Mouse (Mus musculus) forebrain, embryonic 16.5 days (tissue): Measurements from ENCODE around the gene Frem2. TPM values are rescaled to one million over a fixed set of nuclear protein-coding genes. Genes with fewer than 3 reads are reported as not detected.

Experiments used
- ATAC-seq: fragments of 200-750 bp; cut with Nextera tagmentation; 2 replicates; pipeline ENCODE4 v1.8.0; 2017; ENCODE audit warnings: mild to moderate bottlenecking, moderate library complexity
- H3K27ac ChIP-seq: fragments of 300-500 bp; sonication (generic); 2 replicates; pipeline ENCODE4 v1.5.1; 2014; ENCODE audit warnings: low read length, control low read depth
- H3K27me3 ChIP-seq: fragments of 300-500 bp; sonication (generic); replicated peaks from 2 replicates; pipeline ENCODE4 v1.6.1; 2014; ENCODE audit warnings: low read length; ENCODE audit not compliant: control insufficient read depth, insufficient read depth
- H3K36me3 ChIP-seq: fragments of 300-500 bp; sonication (generic); 2 replicates; pipeline ENCODE4 v1.6.1; 2014; ENCODE audit not compliant: control insufficient read depth, insufficient read depth
- H3K4me1 ChIP-seq: fragments of 300-500 bp; sonication (generic); replicated peaks from 2 replicates; pipeline ENCODE4 v1.6.1; 2014; ENCODE audit warnings: low read length; ENCODE audit not compliant: control insufficient read depth, insufficient read depth
- H3K4me2 ChIP-seq: fragments of 300-500 bp; sonication (generic); 2 replicates; pipeline ENCODE4 v1.6.1; 2014; ENCODE audit warnings: mild to moderate bottlenecking, low read length, control low read depth
- H3K4me3 ChIP-seq: fragments of 300-500 bp; sonication (generic); replicated peaks from 2 replicates; pipeline ENCODE4 v1.5.1; 2014; ENCODE audit warnings: mild to moderate bottlenecking, low read length, control low read depth
- H3K9ac ChIP-seq: fragments of 300-500 bp; sonication (generic); replicated peaks from 2 replicates; pipeline ENCODE4 v1.6.1; 2014; ENCODE audit warnings: low read depth, low read length, control low read depth
- H3K9me3 ChIP-seq: fragments of 300-500 bp; sonication (generic); 2 replicates; pipeline ENCODE4 v1.6.1; 2016; ENCODE audit warnings: low read length; ENCODE audit not compliant: control insufficient read depth
- WGBS: fragments of 180-500 bp; shearing (Covaris S2); extraction: QIAGEN DNeasy Blood & Tissue Kit; methylation state at CpG from one replicate; pipeline ENCODE4 v1.1.7; 2014; 5-methylcytosine and 5-hydroxymethylcytosine counted together
- polyA plus RNA-seq: library from polyadenylated mRNA; unstranded; fragments of >200 nt; fragmentation: Nextera tagmentation; extraction: Ambion mirVana; gene quantifications from 2 replicates; pipeline ENCODE4 v1.2.1, GENCODE M21; 2015

The Frem2 gene
- polyA plus RNA-seq, 1 experiment from 2014 or later, result 1.5 TPM

GRCm38 (mm10) chr3:53594471-53594870, 62.7 kb downstream of the Frem2 start:
- Histone ChIP-seq H3K4me2 (no peak overlapping the region), H3K4me3 (no peak overlapping the region), H3K9ac (no peak overlapping the region), H3K9me3 (no peaks in the 10 kb centered on the region), H3K27me3 (no peaks in the 10 kb centered on the region), H3K27ac (no peak overlapping the region), H3K36me3 (no peaks in the 10 kb centered on the region), H3K4me1 (peaks cover 6% of the 10 kb centered on the region)
- WGBS, result 76% methylated on average over 4 of the region's 4 CpGs
- no peak for ATAC-seq

- Histone ChIP-seq H3K4me3 (no peak overlapping the region), H3K4me1 (peaks cover 6% of the 10 kb centered on the region), H3K36me3 (no peaks in the 10 kb centered on the region), H3K4me2 (no peak overlapping the region), H3K9me3 (no peaks in the 10 kb centered on the region), H3K27ac (no peak overlapping the region), H3K9ac (no peak overlapping the region), H3K27me3 (no peaks in the 10 kb centered on the region)
- 15% methylated on average over 3 of the region's 3 CpGs for WGBS
- no peak for ATAC-seq
Observed at GRCm38 (mm10) chr3:53593718-53594117, 63.4 kb downstream of the Frem2 start.

DNA sequence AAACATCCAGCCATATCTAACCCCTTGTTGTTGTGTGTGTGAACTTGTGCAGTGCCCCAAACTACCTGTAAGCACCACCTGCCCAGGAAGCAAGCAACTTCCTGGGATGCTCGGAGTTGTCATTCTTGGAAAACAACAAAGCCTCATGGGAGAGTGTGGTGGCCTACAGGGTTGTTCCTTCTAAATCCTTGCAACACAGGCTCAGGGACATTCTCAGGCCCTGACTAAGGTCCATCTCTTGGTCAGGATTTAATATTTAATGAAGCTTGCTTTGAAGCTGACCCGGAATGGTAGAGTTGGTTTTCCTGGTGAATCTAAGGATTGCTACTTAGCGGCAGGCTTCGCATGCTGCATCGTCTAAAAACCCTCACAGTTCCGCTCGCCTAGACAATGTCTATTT, 65.1 kb downstream of the Frem2 start:
- H3K9ac ChIP-seq, result no peak overlapping the region
- no peak overlapping the region for H3K4me3 ChIP-seq
- H3K36me3 ChIP-seq, result no peaks in the 10 kb centered on the region
- H3K4me2 ChIP-seq, result no peak overlapping the region
- H3K9me3 ChIP-seq, result no peaks in the 10 kb centered on the region
- H3K27me3 ChIP-seq, result no peaks in the 10 kb centered on the region
- 98% methylated on average over 7 of the region's 7 CpGs for WGBS
- H3K4me1 ChIP-seq, result peaks cover 6% of the 10 kb centered on the region
- ATAC-seq, result no peak
- no peak overlapping the region for H3K27ac ChIP-seq

DNA sequence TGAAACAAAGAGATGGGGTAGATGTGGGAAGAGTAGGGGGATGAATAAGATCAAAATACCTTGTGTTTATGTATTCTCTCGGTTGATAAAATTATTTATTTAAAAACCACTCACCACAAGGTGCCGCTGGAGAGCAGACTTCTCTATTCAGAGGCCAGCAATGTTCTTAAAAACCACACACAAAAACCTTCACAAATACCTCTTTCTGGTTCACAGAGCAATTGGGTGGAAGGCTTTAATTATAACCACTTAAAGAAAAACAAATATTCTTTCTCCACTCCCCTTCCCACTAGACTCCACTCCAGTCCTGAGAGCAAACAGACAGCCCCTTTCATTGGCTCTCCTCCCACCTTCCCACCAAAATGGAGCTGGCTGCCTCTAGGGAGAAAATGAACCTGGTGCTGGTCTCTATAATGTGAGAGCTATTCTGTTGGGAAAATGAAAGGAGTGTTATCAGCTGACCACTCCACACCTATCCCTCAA, 67.0 kb downstream of the Frem2 start:
- Histone ChIP-seq H3K27me3 (no peaks in the 10 kb centered on the region), H3K4me1 (peaks cover 8% of the 10 kb centered on the region), H3K27ac (no peak overlapping the region), H3K9ac (no peak overlapping the region), H3K9me3 (no peaks in the 10 kb centered on the region), H3K4me3 (no peak overlapping the region), H3K36me3 (no peaks in the 10 kb centered on the region), H3K4me2 (no peak overlapping the region)
- ATAC-seq, result peak; percentile 85
- 3% methylated on average over 2 of the region's 2 CpGs for WGBS

- H3K9me3 ChIP-seq, result no peaks in the 10 kb centered on the region
- H3K9ac ChIP-seq, result no peak overlapping the region
- H3K4me1 ChIP-seq, result 0 out of 2 replicates have a peak, but pooled peaks cover 2% of the 10 kb centered on the region
- no peaks in the 10 kb centered on the region for H3K27me3 ChIP-seq
- H3K36me3 ChIP-seq, result no peaks in the 10 kb centered on the region
- no peak overlapping the region for H3K4me3 ChIP-seq
- no peak for ATAC-seq
- no peak overlapping the region for H3K4me2 ChIP-seq
- WGBS, result 91% methylated on average over 8 of the region's 8 CpGs
- no peak overlapping the region for H3K27ac ChIP-seq
Observed at GRCm38 (mm10) chr3:53583248-53583647, 73.9 kb downstream of the Frem2 start.

DNA sequence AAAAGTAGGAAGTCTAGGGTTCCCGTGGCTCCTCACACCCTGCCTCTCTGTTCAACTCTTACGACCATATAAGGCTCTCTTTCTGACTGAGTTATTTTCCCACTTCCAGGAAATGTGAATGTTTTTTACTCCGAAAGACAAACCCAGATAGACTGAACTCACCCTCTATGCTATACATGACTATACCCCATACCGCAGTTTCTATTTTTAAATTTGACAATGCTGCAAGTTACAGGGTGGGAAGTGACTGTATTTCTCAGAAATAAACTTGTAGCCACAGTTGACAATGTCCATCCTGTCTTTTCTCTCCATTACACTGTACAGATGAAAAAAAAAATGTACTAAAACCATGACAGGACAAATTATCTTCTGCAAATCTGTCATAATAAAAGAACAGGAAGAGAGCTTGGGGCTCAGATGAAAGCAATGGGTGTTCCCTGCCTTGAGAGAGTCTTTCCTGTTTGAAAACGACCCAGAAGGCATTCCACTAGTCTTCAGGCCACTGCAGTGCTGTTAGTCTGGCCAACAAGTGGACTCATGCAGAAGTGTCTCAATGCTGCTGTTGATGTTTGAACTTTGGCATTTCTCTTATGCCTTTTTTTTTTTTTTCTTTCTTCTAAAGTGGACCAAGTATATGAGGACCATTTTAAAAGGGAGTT, 76.4 kb downstream of the Frem2 start:
- no peak for ATAC-seq
- Histone ChIP-seq H3K27me3 (no peaks in the 10 kb centered on the region), H3K4me2 (no peak overlapping the region), H3K9me3 (no peaks in the 10 kb centered on the region), H3K27ac (no peak overlapping the region), H3K9ac (no peak overlapping the region), H3K4me3 (no peak overlapping the region), H3K36me3 (no peaks in the 10 kb centered on the region), H3K4me1 (no peaks in the 10 kb centered on the region)
- WGBS, result 82% methylated on average over 5 of the region's 5 CpGs

- H3K36me3 ChIP-seq, result no peaks in the 10 kb centered on the region
- no peaks in the 10 kb centered on the region for H3K9me3 ChIP-seq
- H3K4me1 ChIP-seq, result no peaks in the 10 kb centered on the region
- no peaks in the 10 kb centered on the region for H3K27me3 ChIP-seq
- WGBS, result 90% methylated on average over 10 of the region's 10 CpGs
- no peak overlapping the region for H3K4me2 ChIP-seq
- H3K9ac ChIP-seq, result no peak overlapping the region
- H3K27ac ChIP-seq, result no peak overlapping the region
- ATAC-seq, result no peak
- no peak overlapping the region for H3K4me3 ChIP-seq
Observed at GRCm38 (mm10) chr3:53579121-53579704, 77.9 kb downstream of the Frem2 start.

- 51% methylated on average over 7 of the region's 7 CpGs for WGBS
- H3K27ac ChIP-seq, result no peak overlapping the region
- no peak overlapping the region for H3K9ac ChIP-seq
- no peak for ATAC-seq
- H3K27me3 ChIP-seq, result no peaks in the 10 kb centered on the region
- no peaks in the 10 kb centered on the region for H3K9me3 ChIP-seq
- no peak overlapping the region for H3K4me3 ChIP-seq
- no peak overlapping the region for H3K4me2 ChIP-seq
- no peaks in the 10 kb centered on the region for H3K4me1 ChIP-seq
- H3K36me3 ChIP-seq, result no peaks in the 10 kb centered on the region
Observed at GRCm38 (mm10) chr3:53576320-53577116, 80.6 kb downstream of the Frem2 start.

DNA sequence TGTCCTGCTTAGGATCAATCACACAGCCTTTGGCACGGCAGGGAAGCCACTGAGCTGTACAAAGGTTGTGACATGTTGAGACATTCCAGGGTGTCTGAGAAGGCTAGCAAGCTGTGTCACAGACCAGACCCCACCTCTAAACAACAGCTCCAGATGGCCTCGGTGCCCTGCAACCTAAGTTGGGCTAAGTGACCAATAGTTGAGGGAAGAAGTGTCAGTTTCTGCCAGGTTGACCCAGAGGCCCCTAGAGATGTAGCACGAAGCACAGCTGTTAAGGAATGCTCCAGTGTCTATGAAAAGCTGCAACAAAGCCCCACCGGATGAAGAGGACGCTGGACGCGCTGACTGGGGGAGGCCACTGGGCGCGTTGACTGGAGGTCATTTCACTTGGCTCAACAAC, 83.0 kb downstream of the Frem2 start:
- H3K4me1 ChIP-seq, result no peaks in the 10 kb centered on the region
- H3K4me3 ChIP-seq, result no peak overlapping the region
- H3K9ac ChIP-seq, result no peak overlapping the region
- no peaks in the 10 kb centered on the region for H3K27me3 ChIP-seq
- H3K9me3 ChIP-seq, result no peaks in the 10 kb centered on the region
- H3K4me2 ChIP-seq, result no peak overlapping the region
- H3K36me3 ChIP-seq, result no peaks in the 10 kb centered on the region
- 63% methylated on average over 9 of the region's 9 CpGs for WGBS
- ATAC-seq, result no peak
- H3K27ac ChIP-seq, result no peak overlapping the region
